ENCODE assay signal across 25 mouse cellular contexts in the genomic region with DNA sequence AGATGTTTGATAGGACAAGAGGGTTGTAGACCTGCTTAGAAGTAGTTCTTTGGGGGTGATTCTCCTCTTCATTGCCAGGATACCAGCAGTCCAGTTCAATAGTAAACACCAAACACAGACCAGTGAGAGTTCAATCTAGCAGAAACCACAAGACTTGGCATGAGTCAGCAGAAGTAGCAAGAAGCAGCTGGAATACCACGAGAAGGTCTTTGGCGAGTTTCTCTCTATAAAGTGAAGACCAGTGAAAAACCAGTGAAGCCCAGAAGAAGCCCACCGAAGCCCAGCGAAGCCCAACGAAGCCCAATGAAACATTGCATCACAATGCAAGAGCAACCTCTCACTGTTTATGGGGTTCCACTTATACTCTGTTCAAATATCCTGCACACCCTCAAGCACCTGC. TPM values are rescaled to one million over a fixed set of nuclear protein-coding genes. Genes with fewer than 3 reads are reported as not detected.
"Had no signal": no experiment of that assay in that cellular context is flagged by ENCODE, and none has a peak within 500 bp of the region (broad histone marks: within the 10 kb centered on the region; RNA-seq: fewer than 3 reads in every experiment).

No protein-coding gene starts in this region.

- H3K4me3 ChIP-seq: midbrain, embryonic 10.5 days; midbrain, embryonic 12.5 days; midbrain, embryonic 15.5 days; myocyte; neural tube, embryonic 13.5 days; neural tube, embryonic 15.5 days had no signal

- DNase-seq: lung, adult 18-20 months; lung, embryonic 14.5 days; lung, postnatal 10 days; lung, postnatal 4 days; retina, postnatal 1 day; right cerebral cortex, adult 18-20 months; right cerebral cortex, postnatal 25 days; right cerebral cortex, postnatal 4 days; spleen, adult 18-20 months; thymus, adult 18-20 months; thymus, postnatal 14 days; thymus, postnatal 36 days had no signal

- H3K4me1 ChIP-seq: midbrain, embryonic 10.5 days; midbrain, embryonic 12.5 days; midbrain, embryonic 15.5 days; neural tube, embryonic 13.5 days; neural tube, embryonic 15.5 days had no signal

- ATAC-seq: midbrain, embryonic 15.5 days had no signal

- H3K27me3 ChIP-seq: midbrain, embryonic 12.5 days; midbrain, embryonic 15.5 days; neural tube, embryonic 13.5 days; neural tube, embryonic 15.5 days had no signal

- H3K9ac ChIP-seq: lung, embryonic 14.5 days; midbrain, embryonic 12.5 days; midbrain, embryonic 15.5 days; neural tube, embryonic 13.5 days; neural tube, embryonic 15.5 days had no signal

- H3K4me2 ChIP-seq: lung, embryonic 14.5 days; midbrain, embryonic 12.5 days; midbrain, embryonic 15.5 days; neural tube, embryonic 13.5 days; neural tube, embryonic 15.5 days had no signal

- H3K27ac ChIP-seq: midbrain, embryonic 10.5 days; midbrain, embryonic 12.5 days; midbrain, embryonic 15.5 days; neural tube, embryonic 13.5 days; neural tube, embryonic 15.5 days had no signal

- H3K9me3 ChIP-seq: midbrain, embryonic 10.5 days; midbrain, embryonic 12.5 days; midbrain, embryonic 15.5 days; neural tube, embryonic 13.5 days; neural tube, embryonic 15.5 days had no signal

- H3K36me3 ChIP-seq: midbrain, embryonic 10.5 days; midbrain, embryonic 12.5 days; midbrain, embryonic 15.5 days; neural tube, embryonic 13.5 days; neural tube, embryonic 15.5 days had no signal

RNA-seq across cellular contexts. Expression of gene Rtp1, which starts 31.0 kb away (rescaled TPM):
- total RNA-seq: megakaryocyte, adult 5-6 weeks; megakaryocyte-erythroid progenitor cell, adult 5-6 weeks had no signal
- polyA plus RNA-seq: lung, embryonic 14.5 days; lung, embryonic 16.5 days; midbrain, embryonic 10.5 days; midbrain, embryonic 12.5 days; midbrain, embryonic 15.5 days; myocyte; neural tube, embryonic 11.5 days; neural tube, embryonic 15.5 days; small intestine, adult 2 months; stomach, embryonic 14.5 days; thymus, postnatal 0 days had no signal
